30 mouse cellular contexts compared by ENCODE assay signal in genomic region chr12:53333251-53333650, GRCm38 (mm10).
"Had no signal": no experiment of that assay in that cellular context is flagged by ENCODE, and none has a peak within 500 bp of the region (broad histone marks: within the 10 kb centered on the region; RNA-seq: fewer than 3 reads in every experiment).

No protein-coding gene starts in this region.

- ATAC-seq: liver, embryonic 12.5 days; liver, postnatal 0 days; lung, postnatal 0 days; midbrain, embryonic 13.5 days; midbrain, embryonic 15.5 days; midbrain, embryonic 16.5 days had no signal

- H3K27me3 ChIP-seq: limb, embryonic 12.5 days; limb, embryonic 13.5 days; limb, embryonic 15.5 days; liver, embryonic 12.5 days; liver, embryonic 13.5 days; liver, embryonic 15.5 days; lung, embryonic 15.5 days; megakaryocyte, embryonic 14.5 days; midbrain, embryonic 12.5 days; midbrain, embryonic 13.5 days; midbrain, embryonic 15.5 days had no signal

- H3K4me2 ChIP-seq: limb, embryonic 12.5 days; limb, embryonic 13.5 days; limb, embryonic 15.5 days; liver, embryonic 11.5 days; liver, embryonic 12.5 days; liver, embryonic 13.5 days; liver, embryonic 15.5 days; lung, embryonic 14.5 days; lung, embryonic 15.5 days; midbrain, embryonic 11.5 days; midbrain, embryonic 12.5 days; midbrain, embryonic 13.5 days; midbrain, embryonic 15.5 days had no signal

- H3K4me3 ChIP-seq: limb, embryonic 10.5 days; limb, embryonic 12.5 days; limb, embryonic 13.5 days; limb, embryonic 15.5 days; liver, embryonic 12.5 days; liver, embryonic 13.5 days; liver, embryonic 15.5 days; lung, embryonic 15.5 days; megakaryocyte, embryonic 14.5 days; midbrain, embryonic 10.5 days; midbrain, embryonic 12.5 days; midbrain, embryonic 13.5 days; midbrain, embryonic 15.5 days had no signal

- H3K36me3 ChIP-seq: limb, embryonic 10.5 days; limb, embryonic 12.5 days; limb, embryonic 13.5 days; limb, embryonic 15.5 days; liver, embryonic 12.5 days; liver, embryonic 13.5 days; liver, embryonic 15.5 days; lung, embryonic 15.5 days; midbrain, embryonic 12.5 days; midbrain, embryonic 13.5 days; midbrain, embryonic 15.5 days had no signal

- H3K27ac ChIP-seq: limb, embryonic 10.5 days; limb, embryonic 12.5 days; limb, embryonic 13.5 days; limb, embryonic 15.5 days; liver, embryonic 12.5 days; liver, embryonic 13.5 days; liver, embryonic 14.5 days; liver, embryonic 15.5 days; lung, embryonic 15.5 days; macrophage; midbrain, embryonic 10.5 days; midbrain, embryonic 12.5 days; midbrain, embryonic 13.5 days; midbrain, embryonic 15.5 days had no signal

- H3K4me1 ChIP-seq: liver, embryonic 12.5 days; liver, embryonic 13.5 days; liver, embryonic 15.5 days; megakaryocyte, embryonic 14.5 days had no signal

- DNase-seq: left cerebral cortex, postnatal 4 days; liver; liver, embryonic 13.5 days; liver, postnatal 0 days; lung, adult 18-20 months; lung, adult 2 months; lung, embryonic 14.5 days; lung, postnatal 10 days; lung, postnatal 14 days; lung, postnatal 36 days; lung, postnatal 4 days; midbrain, embryonic 14.5 days had no signal

- H3K9ac ChIP-seq: limb, embryonic 12.5 days; limb, embryonic 13.5 days; limb, embryonic 15.5 days; liver, embryonic 12.5 days; liver, embryonic 13.5 days; liver, embryonic 14.5 days; liver, embryonic 15.5 days; liver, postnatal 0 days; lung, embryonic 14.5 days; lung, embryonic 15.5 days; midbrain, embryonic 12.5 days; midbrain, embryonic 13.5 days; midbrain, embryonic 15.5 days had no signal

- H3K9me3 ChIP-seq: limb, embryonic 10.5 days; limb, embryonic 12.5 days; limb, embryonic 13.5 days; limb, embryonic 15.5 days; liver, embryonic 12.5 days; liver, embryonic 13.5 days; liver, embryonic 15.5 days; lung, embryonic 15.5 days; megakaryocyte, embryonic 14.5 days; midbrain, embryonic 10.5 days; midbrain, embryonic 12.5 days; midbrain, embryonic 13.5 days; midbrain, embryonic 15.5 days had no signal
